12 mouse cellular contexts compared by ENCODE assay signal in genomic region chr14:8615636-8616035, GRCm38 (mm10). TPM values are rescaled to one million over a fixed set of nuclear protein-coding genes. Genes with fewer than 3 reads are reported as not detected.
DNase-seq lines count a peak whose midpoint lies in the region; ATAC-seq and TF ChIP-seq lines count a peak whose summit lies in the region.
"Had no signal": no experiment of that assay in that cellular context is flagged by ENCODE, and none has a peak within 500 bp of the region (broad histone marks: within the 10 kb centered on the region; RNA-seq: fewer than 3 reads in every experiment).

No protein-coding gene starts in this region.

- no peaks in the 10 kb centered on the region for H3K4me1 ChIP-seq in heart, embryonic 12.5 days (replicated peaks)
- H3K4me1 ChIP-seq in lung, embryonic 15.5 days = 0 out of 2 replicates have a peak, but pooled peaks cover 5% of the 10 kb centered on the region
- no peaks in the 10 kb centered on the region for H3K4me1 ChIP-seq in intestine, postnatal 0 days (replicated peaks; ENCODE audit: control insufficient read depth, insufficient read depth, low read length)

- H3K27me3 ChIP-seq in heart, embryonic 12.5 days (replicated peaks) = no peaks in the 10 kb centered on the region
- no peaks in the 10 kb centered on the region for H3K27me3 ChIP-seq in lung, embryonic 15.5 days
- H3K27me3 ChIP-seq in intestine, postnatal 0 days (replicated peaks; ENCODE audit: control insufficient read depth, insufficient read depth, low read length) = no peaks in the 10 kb centered on the region

- H3K36me3 ChIP-seq in heart, embryonic 12.5 days = no peaks in the 10 kb centered on the region
- H3K36me3 ChIP-seq in lung, embryonic 15.5 days = no peaks in the 10 kb centered on the region
- no peaks in the 10 kb centered on the region for H3K36me3 ChIP-seq in intestine, postnatal 0 days (ENCODE audit: control insufficient read depth, insufficient read depth)
- H3K36me3 ChIP-seq: hindbrain, embryonic 10.5 days had no signal

- WGBS in heart, embryonic 12.5 days = 64% methylated on average over 7 of the region's 7 CpGs
- WGBS in lung, embryonic 15.5 days = 66% methylated on average over 7 of the region's 7 CpGs
- WGBS in intestine, postnatal 0 days = 66% methylated on average over 7 of the region's 7 CpGs

- no peak overlapping the region for H3K4me3 ChIP-seq in heart, embryonic 12.5 days
- H3K4me3 ChIP-seq in lung, embryonic 15.5 days = no peak overlapping the region
- H3K4me3 ChIP-seq in intestine, postnatal 0 days (ENCODE audit: low read depth, low read length) = no peak overlapping the region
- H3K4me3 ChIP-seq: hindbrain, embryonic 10.5 days had no signal

- no peak for ATAC-seq in heart, embryonic 12.5 days (ENCODE audit: insufficient number of reproducible peaks, low FRiP score)
- ATAC-seq in lung, embryonic 15.5 days (ENCODE audit: borderline replicate concordance, extremely low read depth, low FRiP score, low TSS enrichment) = 0 out of 2 replicates have a peak, but pooled peaks have one; percentile 23
- no peak for ATAC-seq in intestine, postnatal 0 days

- H3K9me3 ChIP-seq in heart, embryonic 12.5 days (replicated peaks) = no peaks in the 10 kb centered on the region
- H3K9me3 ChIP-seq in lung, embryonic 15.5 days = no peaks in the 10 kb centered on the region
- no peaks in the 10 kb centered on the region for H3K9me3 ChIP-seq in intestine, postnatal 0 days (ENCODE audit: control insufficient read depth)
- H3K9me3 ChIP-seq: hindbrain, embryonic 10.5 days had no signal

- H3K4me2 ChIP-seq in heart, embryonic 12.5 days = no peak overlapping the region
- no peak overlapping the region for H3K4me2 ChIP-seq in lung, embryonic 15.5 days
- no peak overlapping the region for H3K4me2 ChIP-seq in intestine, postnatal 0 days (replicated peaks; ENCODE audit: low read depth)

- peak; percentile 8 to 12 for DNase-seq in heart, adult 18-20 months
- peak; percentile 3 for DNase-seq in NIH3T3 (ENCODE audit: low read depth)
- DNase-seq in thymus, postnatal 14 days = peak; percentile 49
- no peak for DNase-seq in gastrocnemius, postnatal 25 days
- DNase-seq in layer of hippocampus, adult 9-10 months (ENCODE audit: low spot score) = no peak
- DNase-seq: cerebellum, postnatal 25 days had no signal

- H3K9ac ChIP-seq in heart, embryonic 12.5 days = no peak overlapping the region
- H3K9ac ChIP-seq in lung, embryonic 15.5 days = no peak overlapping the region
- no peak overlapping the region for H3K9ac ChIP-seq in intestine, postnatal 0 days (ENCODE audit: low read depth, low read length)
- H3K9ac ChIP-seq: liver, embryonic 14.5 days had no signal

- no peak overlapping the region for H3K27ac ChIP-seq in heart, embryonic 12.5 days (ENCODE audit: poor library complexity, severe bottlenecking)
- no peak overlapping the region for H3K27ac ChIP-seq in lung, embryonic 15.5 days
- no peak overlapping the region for H3K27ac ChIP-seq in intestine, postnatal 0 days (ENCODE audit: low read depth, low read length)
- H3K27ac ChIP-seq: hindbrain, embryonic 10.5 days; liver, embryonic 14.5 days had no signal

- no peak for TF ChIP-seq CTCF in intestine, postnatal 0 days (IDR thresholded peaks at IDR 0.05; ENCODE audit: low read depth)

RNA-seq across cellular contexts. Expression of gene 4930452B06Rik, which starts 50.4 kb away (rescaled TPM):
- 1 to 10 TPM; 2.5 to 3.1 TPM for total RNA-seq in heart, adult 18-20 months (2021)
- 20.9 and 21.4 TPM in 2 replicates for polyA plus RNA-seq in heart, embryonic 12.5 days (2016; fragmentation: Nextera tagmentation; extraction: Ambion mirVana)
- polyA plus RNA-seq in lung, embryonic 15.5 days (2015; fragmentation: Nextera tagmentation; extraction: Ambion mirVana) = 13.1 and 13.3 TPM in 2 replicates
- under 1 TPM in 1 of 2 experiments, not detected in 1; 0.19 TPM for total RNA-seq in gastrocnemius, postnatal 25 days (2021)
- 1.2 and 1.6 TPM in 2 replicates for polyA plus RNA-seq in intestine, postnatal 0 days (2015; fragmentation: Nextera tagmentation; extraction: Ambion mirVana)
- total RNA-seq: neutrophil, adult 5-6 weeks had no signal

Comparison
In these comparisons a context has a peak if more than half of its experiments do, and no peak if none do; other contexts are left out.
1. DNase-seq: peak in heart, adult 18-20 months (2 of 2), NIH3T3 (single experiment) and thymus, postnatal 14 days (single experiment); none in gastrocnemius, postnatal 25 days (single experiment) and layer of hippocampus, adult 9-10 months (single experiment).